Mouse (Mus musculus) heart, postnatal 4 days (tissue): Measurements from ENCODE around the gene 4931409K22Rik. TPM values are rescaled to one million over a fixed set of nuclear protein-coding genes. Genes with fewer than 3 reads are reported as not detected.

Source experiments
- DNase-seq: peaks from one replicate; pipeline ENCODE4 v3.0.0; 2021
- total RNA-seq, 2 experiments: library from RNA; stranded (reverse); gene quantifications; 2 replicates each; pipeline ENCODE4 v1.2.3; 2021

The 4931409K22Rik gene
- total RNA-seq, 2 experiments from 2014 or later: not detected

DNA sequence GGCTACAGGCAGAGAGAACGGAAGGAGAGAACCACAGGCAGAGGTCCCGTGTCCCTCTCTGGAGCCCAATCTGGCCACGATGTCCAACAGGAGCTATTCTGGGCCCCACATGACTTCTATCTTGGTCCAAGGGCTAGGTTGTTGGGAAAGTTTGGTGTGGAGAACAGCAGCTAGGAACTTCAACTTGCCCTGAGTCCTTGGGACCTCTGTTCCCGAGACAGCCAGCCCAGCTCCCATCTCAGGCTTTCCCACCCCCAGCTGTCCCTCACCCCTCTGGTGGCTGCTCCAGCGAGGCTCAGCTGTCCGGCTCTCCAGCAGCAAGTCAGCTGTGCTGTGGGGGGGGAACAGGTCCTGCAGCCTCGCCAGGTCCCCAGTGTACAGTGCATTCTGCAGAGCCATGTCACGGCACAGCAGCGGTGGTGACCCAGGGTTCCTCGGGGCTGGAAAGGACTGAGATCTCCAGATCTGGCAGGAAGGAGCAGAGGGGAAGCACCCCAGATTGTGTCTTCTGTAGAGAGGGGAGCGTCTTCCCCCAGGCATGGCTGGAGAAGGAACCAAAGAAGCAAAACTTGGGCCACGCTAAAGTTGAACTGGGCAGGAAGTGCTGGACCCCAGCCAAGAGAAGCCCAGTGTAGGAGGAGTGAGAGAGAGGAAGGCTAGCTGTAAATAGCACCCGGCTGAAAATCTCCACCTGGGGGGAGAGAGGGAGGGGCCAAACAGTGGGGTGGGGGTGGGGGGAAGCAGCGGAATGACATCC lies 16.0 kb downstream of the 4931409K22Rik start, which contains the start of gene Asb10:
TSS of gene Asb10 (minus strand) at position 592 of the 757 bp plus-strand sequence.
- peak; percentile 84 for DNase-seq

DNA sequence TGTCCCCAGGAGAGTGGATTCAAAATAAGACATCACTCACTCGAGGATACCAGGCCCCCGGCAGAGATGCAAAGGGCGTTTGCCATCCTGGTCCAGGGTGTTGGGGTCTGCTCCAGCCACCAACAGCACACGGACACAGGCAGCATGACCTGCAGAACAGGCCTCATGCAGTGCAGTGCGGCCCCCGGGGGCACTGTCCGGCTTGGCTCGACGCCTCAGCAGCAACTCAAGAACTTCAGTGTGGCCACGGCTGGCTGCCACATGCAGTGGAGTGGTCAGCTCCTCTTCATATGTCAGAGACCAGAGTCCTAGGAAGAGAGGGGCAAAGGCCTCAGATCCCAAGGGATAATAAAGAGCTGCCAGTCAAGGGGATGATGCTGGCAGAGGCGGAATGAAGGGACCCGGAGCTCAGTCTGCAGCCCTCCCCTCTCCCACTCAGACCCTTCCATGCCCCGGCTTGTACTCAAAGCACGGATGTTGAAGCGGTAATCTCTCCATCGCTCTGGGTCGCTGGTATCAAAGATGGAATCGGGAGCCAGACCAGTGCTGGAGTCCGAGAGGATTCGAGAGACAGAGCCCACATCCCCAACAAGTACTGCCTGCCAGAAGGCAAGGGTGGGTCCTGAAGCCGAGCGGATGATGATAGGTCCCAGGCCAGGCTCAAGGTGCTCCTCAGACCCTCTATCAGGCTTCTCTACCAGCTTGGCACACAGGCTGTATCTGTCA lies 16.9 kb downstream of the 4931409K22Rik start:
- peak; percentile 18 for DNase-seq

DNA sequence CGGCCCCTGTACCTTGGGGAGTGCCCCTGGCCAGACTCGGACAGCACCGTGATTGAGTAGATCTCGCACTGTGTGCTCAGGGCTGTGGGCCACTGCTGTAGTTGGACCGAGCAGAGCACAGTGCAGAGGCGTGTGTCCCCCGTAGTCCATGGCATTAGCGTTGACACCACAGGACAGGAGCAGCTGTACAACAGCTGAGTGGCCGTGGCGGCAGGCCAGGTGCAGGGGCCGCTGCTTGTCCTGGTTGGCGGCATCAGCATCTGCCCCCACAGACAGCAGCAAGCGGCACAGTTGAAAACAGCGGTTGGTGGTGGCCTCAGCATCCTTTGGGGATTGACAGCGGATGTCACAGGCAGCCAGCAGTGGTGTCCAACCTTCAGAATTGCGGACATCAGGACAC lies 19.0 kb downstream of the 4931409K22Rik start:
- DNase-seq: peak; percentile 66

DNA sequence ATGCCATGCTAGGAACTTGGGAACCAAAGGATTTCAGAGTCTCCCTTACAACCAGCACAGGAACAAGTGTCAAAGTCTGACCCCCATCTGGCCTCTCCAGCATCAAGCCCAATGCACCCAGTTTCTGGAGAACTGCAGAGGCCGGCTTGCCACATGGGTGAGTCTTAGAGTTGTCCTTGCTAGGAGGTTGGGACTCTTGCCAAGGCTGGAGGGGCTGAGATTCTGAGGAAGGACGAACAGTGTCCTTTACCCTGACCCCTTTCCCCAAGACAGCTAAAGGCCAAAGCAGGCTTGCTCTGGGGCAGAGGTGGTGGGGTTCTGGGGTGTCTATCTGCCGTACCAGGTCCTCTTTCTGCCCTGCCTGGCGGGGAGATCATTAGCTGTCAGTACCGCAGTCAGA lies 20.1 kb downstream of the 4931409K22Rik start:
- DNase-seq: no peak

DNA sequence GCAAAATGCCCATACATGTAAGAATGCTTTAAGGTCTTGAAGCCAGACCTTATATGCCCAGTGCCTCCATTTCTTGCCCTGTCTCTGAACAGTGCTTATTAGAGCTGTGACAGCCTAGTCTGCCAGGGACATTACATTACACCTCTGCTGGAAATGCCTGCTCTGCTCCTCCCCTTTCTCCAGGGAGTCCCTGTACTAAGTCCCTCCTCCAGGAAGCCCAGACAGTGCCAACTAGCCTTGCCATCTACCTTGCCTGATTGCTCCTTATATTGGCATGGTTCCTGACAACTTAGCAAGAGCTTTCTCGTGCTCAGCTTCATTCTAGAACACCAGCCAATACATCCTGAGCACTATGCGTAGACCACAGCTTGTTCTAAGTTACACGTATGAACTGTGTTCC lies 20.9 kb downstream of the 4931409K22Rik start:
- DNase-seq: no peak

DNA sequence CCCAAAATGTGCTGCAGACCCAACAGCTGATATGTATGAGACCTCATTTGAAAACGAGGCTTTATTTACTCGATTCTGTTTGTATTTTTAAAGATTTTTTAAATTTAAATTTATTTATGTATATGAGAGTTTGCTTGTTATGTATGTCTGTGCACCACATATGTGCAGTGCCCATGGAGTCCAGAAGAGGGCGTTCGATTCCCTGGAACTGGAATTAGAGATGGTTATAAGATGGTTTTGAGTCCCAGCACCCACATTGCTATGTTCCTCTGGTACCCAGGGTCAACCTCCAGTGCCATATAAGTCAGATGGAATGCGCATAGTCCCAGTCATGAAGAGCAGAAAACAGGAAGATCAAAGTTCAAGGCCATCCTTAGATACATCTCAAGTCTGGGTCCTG lies 22.3 kb downstream of the 4931409K22Rik start:
- DNase-seq: peak; percentile 24

DNA sequence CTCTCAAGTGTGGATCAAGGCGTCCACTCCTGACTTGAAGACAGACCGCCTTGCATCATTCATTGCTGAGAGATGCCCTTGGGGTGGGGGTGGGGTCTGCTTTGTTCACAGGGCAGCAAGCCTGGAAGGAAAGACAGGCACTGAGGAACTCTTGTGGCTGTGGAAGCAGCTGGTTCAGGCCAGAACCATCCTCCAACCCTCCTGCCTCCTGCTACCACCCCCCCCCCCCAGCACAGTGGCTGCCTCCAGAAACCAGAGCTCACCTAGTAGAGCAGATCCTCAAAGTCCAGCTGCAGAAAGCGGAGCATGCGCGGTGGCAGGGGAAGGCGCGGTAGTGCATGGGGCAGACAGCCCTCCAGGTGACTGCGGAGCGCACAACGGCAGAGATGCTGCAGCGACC lies 23.2 kb downstream of the 4931409K22Rik start:
- no peak for DNase-seq

DNA sequence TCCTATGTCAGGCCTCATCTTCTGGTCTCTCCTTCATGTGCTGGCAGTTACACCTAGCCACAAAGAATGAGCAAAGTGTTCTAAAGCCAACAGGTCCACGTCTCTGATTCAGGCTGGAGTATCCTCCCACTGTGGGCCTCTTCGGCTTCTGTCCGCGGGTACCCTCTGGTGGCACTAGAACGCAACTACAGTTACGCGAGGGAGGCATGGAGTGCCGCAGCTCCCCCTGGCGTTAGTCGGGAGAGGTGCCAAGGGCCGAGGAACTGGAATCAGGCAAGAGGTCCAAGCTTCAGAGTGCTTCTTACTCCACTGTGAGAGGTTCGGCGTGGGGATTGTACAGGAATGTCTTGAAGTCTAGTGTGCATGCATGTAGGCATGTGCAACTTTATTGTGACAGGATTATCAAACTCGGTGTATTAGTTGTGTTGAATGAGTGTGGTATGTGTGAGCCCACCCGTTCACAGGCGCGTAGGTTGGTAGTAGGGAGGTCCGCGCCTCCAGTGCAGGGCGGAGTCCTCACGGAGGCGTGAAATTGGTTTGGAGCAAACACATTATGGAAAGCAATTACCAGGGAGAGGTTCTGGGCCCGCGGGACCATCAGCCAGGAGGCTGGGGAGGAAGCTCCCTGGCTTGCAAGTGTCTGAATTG lies 26.4 kb downstream of the 4931409K22Rik start:
- peak; percentile 96 for DNase-seq

DNA sequence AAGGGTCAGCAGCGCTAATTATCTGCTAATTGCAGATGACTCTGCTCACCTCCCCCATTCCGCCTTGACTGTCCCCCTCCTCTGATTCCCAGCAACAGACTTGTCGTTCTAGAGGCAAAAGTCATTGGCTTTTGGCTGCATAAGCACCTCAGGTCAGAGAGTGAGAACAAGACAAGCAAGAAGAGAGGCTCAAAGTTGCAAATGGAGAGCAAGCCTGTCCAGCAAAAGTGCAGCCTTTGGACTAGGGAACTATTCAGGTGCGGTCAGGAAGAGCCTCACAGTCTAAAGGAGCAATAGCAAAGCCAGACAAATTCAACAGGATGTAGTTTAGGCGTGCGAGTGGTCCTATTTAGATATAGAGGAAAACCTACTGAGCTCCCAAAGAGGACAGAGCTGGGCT lies 28.8 kb downstream of the 4931409K22Rik start:
- no peak for DNase-seq

DNA sequence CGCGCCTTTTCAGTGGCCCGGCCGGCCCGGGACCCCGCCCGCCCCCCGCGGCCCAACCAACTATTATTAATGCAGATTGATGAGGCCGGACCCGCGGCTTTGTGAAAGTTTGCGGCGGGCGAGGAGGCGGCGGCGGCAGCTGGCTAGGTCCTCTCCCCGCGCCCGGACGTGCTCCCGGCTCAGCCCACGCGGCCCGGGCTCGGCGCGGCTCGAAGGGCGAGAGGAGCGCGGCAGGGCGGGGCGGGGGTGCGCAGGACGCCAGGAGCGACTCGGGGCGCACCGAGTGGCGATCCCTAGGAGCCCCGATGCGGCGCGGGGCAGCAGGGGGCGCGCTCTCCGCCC lies 29.7 kb downstream of the 4931409K22Rik start, which contains the start of gene Gbx1:
TSS of gene Gbx1 (minus strand) at position 314 of the 342 bp plus-strand sequence.
- DNase-seq: peak; percentile 41

DNA sequence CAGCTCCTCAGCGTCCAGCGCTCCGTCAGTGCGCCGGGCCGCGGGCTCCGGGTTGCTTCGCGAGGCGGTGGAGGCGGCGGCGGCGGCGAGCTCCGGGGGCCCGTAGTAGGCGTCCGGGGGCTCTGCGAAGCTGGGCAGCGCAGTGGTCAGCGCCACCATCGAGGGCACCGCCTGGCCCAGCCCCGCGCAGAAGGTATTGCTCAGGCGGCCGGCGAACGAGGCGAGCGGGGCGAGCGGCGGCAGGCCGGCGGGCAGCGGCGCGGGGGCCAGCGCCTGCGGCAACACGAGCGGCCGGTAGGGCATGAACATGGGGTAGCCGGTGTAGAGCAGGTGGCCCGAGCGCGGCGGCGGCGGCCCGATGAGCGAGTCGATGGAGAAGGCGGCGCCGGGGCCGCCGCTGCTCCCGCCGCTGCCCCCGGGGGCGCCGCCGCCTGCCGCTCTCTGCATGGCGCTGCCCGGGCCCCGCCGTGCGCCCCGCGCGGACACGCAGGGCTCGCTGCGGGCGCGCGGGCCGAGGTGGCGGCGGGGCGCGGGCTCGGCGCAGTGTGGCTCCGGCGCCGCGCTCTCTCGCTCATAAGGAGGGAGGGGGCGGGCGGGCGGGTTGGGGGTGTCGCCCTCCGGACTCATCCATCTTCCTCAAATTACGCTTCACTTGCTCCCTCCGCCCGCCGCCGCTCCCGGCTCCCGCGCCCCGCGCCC lies 30.3 kb downstream of the 4931409K22Rik start:
- no peak for DNase-seq

DNA sequence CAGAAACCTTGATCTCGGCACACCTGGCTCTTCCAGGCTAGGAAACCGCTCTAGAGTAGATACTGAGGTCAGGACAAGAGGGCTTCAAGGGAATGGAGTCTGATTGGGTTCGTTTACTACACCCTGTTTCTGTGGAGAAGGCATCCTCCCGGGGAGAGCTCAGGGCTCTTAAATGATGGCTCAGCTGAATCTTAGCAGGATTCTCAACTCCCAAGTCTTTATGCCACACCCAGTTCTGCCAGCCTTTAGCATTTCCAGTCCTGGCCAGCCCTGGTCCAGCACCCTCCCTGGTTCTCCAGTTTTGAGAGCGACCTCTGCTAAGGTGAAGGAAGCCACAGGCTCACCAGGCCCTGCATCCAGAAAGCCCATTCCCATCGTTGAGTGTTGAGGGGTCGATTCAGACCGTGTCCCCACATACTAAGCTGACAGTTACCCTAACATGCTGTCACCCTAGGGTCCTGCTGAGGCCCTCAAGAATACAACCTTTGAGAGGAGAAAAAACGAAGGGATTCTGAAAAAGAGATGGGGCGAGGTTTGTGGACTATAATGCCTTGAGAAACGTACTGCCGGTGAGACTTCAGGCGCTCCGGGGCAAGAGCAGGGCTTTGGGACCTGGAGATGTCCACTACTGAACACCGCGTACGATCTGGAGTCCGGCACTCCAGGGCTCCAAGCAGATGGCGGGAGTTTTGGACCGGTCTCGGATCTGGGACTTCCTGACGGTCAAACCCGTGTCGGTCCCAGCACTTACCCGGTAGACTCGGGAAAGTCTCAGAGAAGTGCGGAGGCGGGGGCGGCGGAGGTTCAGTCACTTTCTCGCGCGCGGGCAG lies 31.0 kb downstream of the 4931409K22Rik start:
- DNase-seq: no peak

DNA sequence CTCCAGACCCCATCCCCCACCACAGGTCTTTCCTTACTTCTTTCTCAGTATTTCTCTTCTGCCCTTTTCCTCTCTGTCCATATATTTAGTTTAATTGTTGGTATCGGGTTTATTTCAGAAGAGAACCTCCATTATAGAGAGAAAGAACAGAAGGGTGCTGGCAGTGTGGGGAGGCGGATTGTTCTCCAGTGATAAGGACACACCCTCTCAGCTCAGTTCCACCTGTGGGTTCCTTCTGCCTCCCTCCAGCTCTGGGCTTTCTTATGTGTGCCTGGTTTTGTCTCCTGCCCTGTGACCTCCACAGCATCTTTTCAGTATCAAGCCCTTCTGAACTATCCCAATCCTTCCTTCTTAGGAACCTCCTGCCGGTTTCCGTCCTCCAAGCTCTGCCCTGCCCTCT lies 32.1 kb downstream of the 4931409K22Rik start:
- no peak for DNase-seq

DNA sequence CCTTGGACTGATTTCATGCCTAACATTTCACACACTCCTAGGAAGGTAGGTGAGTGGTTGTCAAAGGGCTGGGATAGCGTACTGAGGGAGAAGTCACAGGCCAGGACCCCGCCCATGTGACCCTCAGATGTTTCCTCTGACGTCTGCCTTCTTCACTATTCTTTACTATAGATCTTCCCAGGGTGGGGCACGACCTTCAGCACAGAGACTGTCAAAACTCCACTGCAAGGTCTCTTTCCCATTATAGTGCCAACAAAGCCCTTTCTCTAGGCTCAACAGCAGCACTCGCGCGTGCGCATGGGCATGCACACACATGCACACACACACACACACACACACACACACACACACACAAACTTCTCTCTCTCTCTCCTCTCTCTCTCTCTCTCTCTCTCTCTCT lies 32.8 kb downstream of the 4931409K22Rik start:
- DNase-seq: no peak

DNA sequence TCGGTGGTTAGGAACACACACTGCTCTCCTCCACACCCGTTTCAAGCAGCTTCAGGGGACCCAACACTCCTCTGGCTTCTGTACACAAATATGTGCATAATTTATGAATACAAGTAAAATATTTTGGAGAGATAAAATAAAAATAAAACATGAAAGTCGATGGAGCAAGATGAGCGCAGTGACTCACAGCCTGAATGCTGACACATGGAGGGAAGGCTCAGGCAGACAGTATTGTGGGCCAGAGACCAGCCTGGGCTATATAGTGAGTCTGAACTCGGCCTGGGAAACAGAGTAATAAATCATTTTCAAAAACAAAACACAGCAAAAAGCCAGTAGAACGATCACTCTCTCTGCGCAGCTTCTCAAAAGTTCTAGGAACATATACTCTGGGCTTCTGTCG lies 35.2 kb downstream of the 4931409K22Rik start:
- no peak for DNase-seq

DNA sequence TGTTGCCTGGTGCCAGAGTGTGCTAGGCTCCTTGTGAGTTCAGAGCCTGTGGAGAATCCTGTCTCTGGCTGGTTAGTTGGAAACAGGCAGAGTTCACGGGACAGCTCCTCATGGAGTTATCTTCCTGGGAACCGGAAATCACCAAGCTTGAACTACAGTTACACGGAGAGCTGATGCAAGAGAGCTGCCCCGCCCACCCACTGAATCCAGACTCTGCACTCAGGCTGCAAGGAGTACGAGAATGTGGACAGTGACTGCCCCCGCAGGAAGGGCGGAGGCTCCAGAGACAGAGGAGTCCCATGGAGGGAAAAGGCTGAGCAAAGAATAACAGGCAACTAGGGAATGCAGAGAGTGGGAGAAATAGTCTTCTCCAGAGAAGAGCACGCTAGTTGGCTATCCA lies 44.3 kb downstream of the 4931409K22Rik start:
- DNase-seq: peak; percentile 64

DNA sequence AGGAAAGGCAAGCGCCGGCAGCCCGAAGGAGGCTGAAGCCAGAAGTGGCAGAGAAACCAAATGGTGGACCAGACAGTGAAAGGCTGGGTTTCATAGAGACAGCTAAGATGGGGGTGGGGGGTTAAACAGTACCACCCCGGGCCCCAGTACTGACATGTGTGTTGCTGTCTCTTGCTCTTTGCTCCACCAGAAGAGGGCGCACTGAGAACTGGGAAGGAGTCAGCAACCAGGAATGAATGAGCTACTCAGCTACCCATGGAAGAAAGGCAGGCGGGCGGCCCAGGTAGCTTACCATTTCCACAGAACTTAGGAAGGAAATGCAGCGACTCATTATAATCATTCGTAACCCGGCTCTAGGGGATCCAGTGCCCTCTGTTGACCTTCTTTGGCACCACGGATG lies 46.0 kb downstream of the 4931409K22Rik start:
- DNase-seq: peak; percentile 61

DNA sequence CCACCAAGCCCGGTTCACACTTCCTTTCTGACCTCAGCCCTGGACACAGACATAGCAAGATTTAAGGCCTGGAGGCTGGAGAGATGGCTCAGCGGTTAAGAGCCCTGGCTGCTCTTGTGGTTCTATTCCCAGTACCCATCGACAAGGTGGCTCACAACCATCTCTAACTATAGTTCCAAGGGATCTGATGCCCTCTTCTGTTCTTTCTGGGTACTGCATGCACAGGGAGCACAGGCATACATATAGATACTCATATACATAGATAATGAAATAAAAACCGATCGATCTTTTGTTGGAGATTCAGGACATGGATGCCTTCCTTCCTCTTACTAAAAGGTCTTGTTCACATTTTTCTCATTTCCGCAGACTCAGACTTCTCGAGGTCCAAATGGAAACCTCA lies 48.2 kb downstream of the 4931409K22Rik start:
- no peak for DNase-seq

DNA sequence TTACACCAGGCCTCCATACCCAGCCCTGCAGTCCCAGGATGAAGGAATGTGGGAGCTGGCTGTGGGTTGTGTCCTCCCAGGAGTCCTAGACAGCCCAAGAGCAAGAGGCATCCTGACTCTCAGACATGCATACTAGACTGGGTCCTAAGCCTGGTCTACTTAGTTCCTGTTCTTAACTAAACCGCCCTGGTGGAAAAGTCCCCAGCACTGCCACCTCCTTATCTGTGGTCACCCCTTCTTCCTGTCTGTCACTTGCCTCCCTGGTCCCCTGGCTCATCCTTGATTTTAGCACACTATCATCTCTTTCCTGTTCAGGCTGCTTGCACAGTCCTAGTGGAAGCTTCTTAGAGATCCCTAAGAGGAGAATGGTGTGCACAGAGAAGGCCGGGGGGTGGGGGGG lies 51.1 kb downstream of the 4931409K22Rik start:
- DNase-seq: no peak

DNA sequence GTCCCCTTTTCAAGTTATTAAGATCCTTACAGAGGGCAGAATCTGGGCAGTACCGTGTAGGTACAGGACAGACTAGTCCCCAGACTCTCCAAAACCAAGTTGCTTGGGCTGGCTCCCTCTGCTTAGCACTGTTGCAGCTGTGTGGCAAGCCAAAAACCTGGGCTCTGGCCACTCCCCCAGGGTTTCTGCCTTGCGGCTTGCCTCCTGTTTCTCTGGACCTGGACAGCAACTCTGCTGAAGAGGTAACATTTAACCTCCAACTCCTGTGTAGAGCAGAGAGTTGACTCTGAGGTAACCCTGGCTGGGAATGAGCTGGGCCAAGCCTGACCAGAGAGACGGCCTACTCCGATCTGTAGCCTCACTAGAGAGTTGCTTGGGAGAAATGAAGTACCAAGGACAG lies 53.8 kb downstream of the 4931409K22Rik start:
- no peak for DNase-seq

DNA sequence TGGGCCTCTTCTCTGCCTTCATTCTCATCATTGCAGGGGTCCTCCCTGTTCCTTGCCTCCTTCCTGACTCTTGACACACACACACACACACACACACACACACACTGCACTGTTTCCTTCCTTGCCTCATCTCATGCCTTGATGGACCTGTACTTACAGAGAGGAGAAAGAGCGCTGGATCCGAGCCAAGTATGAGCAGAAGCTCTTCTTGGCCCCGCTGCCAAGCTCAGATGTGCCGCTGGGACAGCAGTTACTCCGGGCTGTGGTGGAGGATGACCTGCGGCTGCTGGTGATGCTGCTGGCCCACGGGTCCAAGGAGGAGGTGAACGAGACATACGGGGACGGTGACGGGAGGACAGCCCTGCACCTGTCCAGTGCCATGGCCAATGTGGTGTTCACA lies 55.8 kb downstream of the 4931409K22Rik start:
- no peak for DNase-seq

DNA sequence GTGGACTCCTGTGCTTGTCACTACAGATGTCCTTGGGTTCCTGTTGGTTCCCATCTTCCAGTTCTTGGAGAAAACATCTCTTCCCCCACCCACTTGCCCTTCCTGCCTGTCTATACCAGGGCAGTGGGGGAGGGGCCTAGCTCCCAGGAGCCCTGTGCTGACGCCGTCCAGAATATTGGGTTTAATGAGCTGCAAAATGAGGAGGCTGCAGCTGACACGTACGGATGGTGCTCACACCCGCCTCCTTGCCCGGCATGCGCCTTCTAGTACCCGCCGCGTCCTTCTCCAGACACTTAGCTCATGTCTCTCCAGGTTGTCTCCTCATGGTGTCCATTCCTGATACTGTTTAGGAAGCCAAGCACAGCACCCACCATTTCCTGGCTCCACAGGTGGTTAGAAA lies 57.5 kb downstream of the 4931409K22Rik start:
- no peak for DNase-seq
